Mouse (Mus musculus) midbrain, embryonic 10.5 days (tissue): ENCODE measurements around the gene Aph1c. TPM values are rescaled to one million over a fixed set of nuclear protein-coding genes. Genes with fewer than 3 reads are reported as not detected.

Experiments used
- polyA plus RNA-seq: library from polyadenylated mRNA; unstranded; fragments of >200 nt; fragmentation: Nextera tagmentation; extraction: Ambion mirVana; gene quantifications from 2 replicates; pipeline ENCODE4 v1.2.1, GENCODE M21; 2016

Gene Aph1c
- polyA plus RNA-seq, 1 experiment from 2014 or later: 1.1 TPM

Other genes starting within 250 kb of the Aph1c start
- 88.1 and 103 TPM in 2 replicates for gene Usp3, start 241.6 kb downstream of the Aph1c start, polyA plus RNA-seq
- 0.93 and 1.5 TPM in 2 replicates for gene Car12, start 121.0 kb downstream of the Aph1c start, polyA plus RNA-seq
- gene Aph1b, start 39.2 kb downstream of the Aph1c start, polyA plus RNA-seq: 11.1 and 13.6 TPM in 2 replicates
- 0.28 and 0.40 TPM in 2 replicates for gene Gm10647, start 37.7 kb downstream of the Aph1c start, polyA plus RNA-seq
- 26.7 and 32.1 TPM in 2 replicates for gene Rab8b, start 85.0 kb upstream of the Aph1c start, polyA plus RNA-seq
- 659 and 790 TPM in 2 replicates for gene Rps27l, start 111.4 kb upstream of the Aph1c start, polyA plus RNA-seq
- 8.2 and 9.6 TPM in 2 replicates for gene Lactb, start 140.8 kb upstream of the Aph1c start, polyA plus RNA-seq
- 263 and 275 TPM in 2 replicates for gene Tpm1, start 214.7 kb upstream of the Aph1c start, polyA plus RNA-seq